Mouse (Mus musculus) 416B (cell line): ENCODE measurements around the gene Cfap97d1.

Source experiments
- DNase-seq: peaks from one replicate; pipeline ENCODE4 v3.0.0; 2011; ENCODE audit warnings: low read depth

The Cfap97d1 gene

DNA sequence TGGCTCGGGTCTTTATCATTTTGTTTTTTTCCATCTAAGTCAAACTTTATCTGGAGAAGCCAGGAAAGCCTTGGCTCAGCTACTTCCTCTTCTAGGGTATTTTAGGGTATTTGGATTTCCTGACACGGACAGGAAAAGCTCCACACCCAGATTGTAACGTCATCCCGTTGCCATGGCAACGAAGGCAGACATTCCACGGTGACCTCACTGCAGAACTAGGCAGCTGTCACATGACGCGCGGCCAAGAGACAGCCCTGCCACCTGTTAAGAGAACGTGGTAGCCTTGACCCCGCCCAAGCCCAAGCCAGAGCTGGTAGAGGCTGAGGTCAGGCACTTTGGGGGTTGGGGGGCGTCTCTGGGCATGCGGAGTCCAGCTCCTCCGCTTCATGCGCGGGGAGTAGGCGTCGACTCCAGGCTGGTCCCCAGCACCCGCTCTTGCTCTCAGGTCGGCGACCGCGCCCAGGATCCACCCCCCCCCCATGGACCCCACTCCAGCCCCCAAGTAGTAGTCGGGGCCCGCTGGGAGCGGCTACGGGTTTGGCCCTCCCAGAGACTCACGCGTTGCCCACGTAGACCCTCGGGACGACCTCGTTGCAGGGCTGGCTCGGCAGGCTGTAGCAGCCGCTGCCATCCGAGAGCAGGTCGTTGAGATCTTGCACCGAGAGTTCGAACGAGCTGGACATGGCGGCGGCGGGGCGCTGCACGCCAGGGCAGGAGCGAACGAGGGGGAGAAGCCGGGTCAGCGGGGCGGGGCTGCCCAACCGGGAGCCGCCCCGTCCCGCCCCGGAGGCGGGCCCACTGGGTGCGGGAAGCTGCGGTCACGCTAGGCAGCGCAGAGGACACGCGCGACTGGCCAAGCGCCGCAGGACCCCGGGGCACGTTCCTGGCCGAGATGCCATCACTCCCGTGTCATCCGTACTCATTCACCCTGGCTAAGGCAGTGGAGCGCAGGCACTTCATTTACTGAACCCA lies at the start of gene Cfap97d1:
Gene Cfap97d1 (plus strand): TSS at position 226 of the 972 bp plus-strand sequence.
- DNase-seq, result peak; percentile 97

DNA sequence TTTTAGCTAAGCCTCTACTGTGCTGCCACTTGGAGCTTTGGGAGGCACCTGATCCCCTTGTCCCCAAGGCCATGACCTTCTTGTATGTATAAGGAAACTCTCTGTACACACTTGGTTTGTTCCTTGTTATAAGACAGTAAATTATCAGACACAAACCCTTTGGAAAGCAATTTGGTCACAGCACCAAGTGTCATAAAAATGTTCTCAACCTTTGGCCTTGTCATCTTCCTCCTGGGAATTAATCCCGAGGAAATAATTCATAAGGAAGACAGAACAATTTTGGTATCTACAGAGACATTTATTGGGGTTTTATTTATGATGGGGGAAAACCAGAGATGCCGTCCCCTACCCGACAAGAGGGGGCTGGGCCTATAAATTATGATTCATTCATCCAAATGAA lies 48.3 kb upstream of the Cfap97d1 start:
- no peak for DNase-seq

DNA sequence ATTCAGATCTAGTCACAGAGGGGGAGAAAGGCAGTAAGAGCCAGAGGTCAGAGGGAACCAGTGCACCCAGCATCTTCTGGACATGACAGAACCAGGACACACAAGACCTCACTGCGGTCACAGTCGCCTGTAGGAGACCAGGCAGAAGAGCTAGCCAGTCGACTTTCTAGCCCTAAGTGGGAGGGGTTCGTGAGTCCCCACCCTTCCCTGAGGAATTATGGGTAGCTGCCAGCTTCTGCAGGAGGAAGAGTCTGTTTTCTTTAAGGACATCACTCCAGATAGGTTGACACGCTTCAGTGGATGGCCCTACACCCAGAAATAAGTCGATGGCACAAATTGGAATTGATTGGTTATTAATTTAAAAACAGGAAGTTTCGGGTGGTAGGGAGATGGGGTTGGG lies 47.7 kb upstream of the Cfap97d1 start:
- no peak for DNase-seq

DNA sequence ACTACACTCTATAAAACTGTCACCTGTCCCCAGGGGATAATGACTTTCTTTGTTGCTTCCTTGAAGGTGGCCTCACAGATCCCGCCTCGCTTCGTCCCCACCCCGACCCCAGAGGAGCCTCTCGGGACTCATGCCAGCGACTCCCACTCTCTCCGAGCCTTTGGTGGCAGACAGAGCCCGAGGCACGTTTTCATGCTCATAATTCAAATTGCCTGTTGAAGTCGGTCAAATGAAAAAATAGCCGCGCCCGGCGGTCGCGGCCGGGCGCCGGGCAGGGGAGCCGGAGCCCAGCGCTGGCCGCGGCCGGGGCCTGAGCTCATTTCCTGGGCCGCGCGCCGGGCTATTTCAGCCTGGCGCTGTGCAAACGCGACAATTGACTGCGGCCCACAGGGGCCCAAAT lies 47.0 kb upstream of the Cfap97d1 start:
- DNase-seq, result no peak

DNA sequence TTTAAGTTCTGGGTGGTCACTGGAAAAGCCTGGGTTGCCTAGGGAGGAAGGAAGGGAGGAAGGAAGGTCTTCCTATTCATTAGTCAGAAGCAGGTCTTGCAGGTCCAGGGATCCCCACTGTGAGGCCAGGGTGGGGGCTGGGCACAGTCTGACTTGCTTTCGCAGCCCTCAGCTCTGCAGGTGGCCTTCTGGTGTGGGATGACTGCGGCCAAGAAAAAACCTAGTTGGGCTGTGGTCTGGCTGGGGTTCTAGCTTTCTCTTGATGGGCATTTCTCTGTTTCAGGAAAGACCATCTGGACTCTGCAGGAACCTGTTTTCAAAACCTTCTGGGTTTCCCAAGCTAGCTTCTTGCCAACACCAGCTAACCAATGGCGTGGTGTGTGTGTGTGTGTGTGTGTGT lies 41.0 kb upstream of the Cfap97d1 start:
- no peak for DNase-seq

DNA sequence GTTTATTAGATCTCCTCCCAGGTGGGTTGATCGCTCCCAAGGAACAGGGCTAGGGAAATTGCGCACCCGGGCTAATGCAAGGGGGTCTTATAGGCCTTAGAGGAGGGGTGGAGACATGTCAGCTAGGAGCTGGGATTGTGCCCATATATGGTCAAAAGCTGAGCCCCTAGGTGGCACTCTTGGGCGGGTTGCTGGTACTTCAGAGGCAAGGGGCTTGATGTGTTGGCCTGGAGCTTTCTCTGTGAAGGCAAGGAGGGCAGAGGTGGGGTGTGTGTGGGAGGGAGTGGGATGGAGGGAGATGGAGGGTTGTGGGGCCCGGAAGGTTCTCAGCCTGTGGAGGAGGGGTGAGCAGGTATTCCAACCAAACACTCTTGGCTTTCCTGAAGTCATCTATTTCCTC lies 37.6 kb upstream of the Cfap97d1 start:
- no peak for DNase-seq

DNA sequence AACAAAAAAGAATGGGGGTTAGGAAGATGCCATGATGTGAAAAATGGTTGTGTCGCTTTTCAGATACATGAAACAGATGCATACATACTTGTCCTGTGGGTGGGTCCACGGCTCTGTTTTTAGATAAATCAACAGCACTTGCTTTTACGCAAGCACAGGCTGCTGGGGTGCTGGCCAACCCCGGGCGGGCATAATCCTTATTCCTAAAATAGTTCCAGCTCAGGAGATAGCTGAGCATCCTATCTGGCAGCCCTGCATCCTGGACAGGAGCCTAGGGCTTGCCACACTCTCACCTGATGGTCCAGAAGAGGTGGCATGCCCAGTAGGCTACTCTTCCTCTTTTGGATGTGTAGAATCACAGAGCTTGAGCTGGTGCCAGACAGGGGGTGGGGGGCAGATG lies 34.1 kb upstream of the Cfap97d1 start:
- DNase-seq, result no peak

DNA sequence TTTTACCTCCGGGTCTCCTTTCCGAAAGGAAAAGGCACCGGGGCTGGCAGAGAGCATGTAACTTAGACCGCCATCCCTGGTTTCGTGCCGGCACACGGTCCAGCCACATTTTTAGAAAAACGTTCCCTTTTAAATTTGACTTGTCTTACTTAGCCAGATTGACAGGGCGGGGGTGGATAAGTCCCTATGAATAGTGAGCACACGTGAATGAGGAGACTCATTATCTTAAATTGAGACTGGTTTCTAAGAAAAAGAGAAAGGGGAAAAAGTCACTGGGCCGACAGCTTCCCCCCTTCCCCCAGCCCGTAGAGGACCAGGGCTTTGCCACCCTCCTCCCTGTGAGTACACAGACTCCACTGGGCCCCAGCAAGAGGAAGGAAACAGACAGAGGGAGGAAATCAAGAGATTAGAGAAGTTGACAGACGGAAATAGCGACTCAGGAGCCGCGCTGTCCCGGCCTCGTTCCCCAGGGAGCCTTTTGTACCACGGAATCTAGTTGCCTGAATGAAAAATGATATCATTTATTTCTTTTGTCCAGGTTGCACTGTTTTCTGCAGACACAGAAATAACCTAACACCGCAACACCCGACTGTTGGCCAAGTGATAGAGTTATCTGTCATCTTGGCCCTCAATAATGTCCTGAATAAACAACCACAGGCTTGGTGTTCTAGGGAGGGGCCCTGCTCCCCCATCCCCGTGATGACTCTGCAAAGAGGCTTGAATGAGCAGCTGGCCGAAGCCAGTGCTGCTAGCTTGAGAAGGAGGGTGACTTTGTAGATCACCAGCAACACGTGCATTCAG lies 31.3 kb upstream of the Cfap97d1 start:
- peak; percentile 91 for DNase-seq

DNA sequence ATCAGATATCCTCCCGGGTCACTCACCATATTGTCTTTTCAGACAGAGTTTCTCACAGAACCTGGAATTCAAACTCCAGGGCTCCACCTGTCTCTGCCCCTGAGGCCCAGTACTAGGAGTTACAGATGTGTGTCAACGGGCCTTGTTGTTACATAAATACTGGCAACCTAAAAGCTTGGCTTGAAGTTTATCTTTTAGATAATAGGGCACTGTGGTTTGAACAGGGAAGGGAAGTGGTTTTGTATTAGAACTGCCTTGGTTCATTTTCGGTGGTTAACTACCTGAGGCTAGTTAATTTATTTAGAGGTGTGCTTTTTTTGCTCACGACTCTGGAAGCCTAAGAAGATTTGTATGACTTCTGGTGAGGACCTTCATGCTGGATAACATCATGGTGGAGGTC lies 30.6 kb upstream of the Cfap97d1 start:
- peak; percentile 66 for DNase-seq

DNA sequence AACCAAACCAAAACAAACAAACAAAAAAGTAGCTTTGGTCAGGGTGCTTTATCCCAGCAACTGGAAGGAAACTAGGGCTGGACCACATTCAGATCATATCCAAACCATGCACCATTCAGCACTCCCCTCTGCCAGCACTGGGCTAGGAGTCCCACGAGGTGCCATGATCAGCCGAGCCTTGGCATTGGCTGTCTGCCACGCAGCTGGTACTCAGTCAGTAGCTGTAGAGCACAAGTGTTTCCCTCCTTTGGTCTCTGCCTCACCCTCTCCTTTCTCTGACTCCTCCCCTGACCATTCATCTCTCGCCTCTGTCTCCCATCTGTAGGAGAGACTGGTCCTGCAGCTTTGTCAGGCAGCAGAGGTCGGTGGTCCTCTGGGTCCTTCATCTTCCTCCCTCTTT lies 26.6 kb upstream of the Cfap97d1 start:
- DNase-seq, result no peak

DNA sequence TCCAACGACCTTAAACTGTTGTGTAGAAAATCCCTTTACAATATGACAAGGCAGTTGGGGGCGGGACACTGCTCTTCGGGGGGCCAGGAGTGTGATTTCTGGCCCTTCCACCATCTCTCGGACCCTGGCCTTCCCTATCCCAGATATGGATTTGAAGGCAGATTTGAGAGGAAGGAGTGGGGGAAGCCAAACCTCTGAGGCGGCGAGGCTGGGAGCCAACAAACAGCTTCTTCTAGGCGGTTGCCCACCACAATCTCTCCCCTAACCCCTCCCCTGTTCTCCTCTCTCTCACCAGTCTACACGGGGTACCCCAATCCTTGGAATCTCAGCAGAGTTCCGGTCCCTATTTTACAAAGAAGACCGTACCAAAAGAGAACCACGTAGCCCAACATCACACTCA lies 21.0 kb upstream of the Cfap97d1 start:
- DNase-seq, result no peak

DNA sequence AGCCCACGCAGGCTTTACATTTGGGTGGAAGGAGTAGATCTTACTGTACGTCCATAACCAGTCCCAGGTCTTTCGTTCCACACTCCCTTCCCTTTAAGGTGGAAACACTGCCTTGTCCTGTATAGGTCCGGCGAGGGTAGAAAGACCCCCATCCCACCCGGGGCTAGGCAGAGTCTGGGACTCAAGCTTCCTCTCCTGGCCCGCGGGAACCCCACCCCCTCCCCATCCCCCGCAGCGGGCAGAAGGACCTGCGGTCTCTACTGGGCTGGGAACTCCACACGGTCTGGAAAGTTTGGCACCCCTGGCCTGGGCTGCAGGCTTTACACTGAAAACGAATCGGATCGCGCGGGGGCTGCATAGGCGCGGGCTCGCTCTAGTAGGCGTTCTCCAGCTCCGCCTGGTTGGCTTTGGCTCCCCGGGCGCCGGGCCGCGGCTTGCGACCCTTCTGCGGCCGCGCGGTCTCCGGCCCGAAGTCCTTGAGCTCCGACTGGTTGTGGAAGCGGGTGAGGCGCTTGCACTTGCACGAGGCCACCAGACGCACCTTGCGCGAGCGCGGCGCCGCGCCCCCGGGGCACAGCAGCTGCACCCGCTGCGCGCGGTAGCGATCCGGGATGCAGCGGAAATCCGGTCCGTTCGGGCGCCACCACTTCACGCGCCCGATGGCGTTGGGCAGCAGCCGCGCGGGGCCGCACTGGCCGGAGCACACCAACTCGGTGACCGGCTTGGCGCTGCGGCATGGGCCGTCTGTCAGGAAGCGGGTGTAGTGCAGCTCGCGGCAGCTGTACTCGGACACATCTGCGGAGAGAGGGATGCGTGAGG lies 20.4 kb upstream of the Cfap97d1 start:
- DNase-seq, result no peak

DNA sequence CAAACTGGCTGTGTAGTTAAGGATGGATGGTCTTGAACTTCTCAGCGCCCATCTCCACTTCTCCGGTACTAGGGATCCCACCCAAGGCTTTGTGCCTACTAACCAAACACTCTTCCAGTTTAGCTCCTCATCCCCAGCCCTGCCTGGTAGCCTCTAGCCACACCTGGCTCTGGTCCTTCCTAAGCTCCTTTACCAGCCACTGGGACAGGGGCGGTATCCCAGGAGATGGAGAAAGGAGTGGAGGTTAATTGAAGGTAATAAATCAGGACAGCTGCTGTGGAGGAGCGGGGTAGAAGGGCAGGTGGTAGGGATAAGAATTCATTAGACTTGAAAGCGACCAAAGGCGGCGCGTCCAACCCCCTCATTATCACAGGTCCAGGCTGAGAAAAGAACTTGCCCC lies 19.4 kb upstream of the Cfap97d1 start:
- no peak for DNase-seq

DNA sequence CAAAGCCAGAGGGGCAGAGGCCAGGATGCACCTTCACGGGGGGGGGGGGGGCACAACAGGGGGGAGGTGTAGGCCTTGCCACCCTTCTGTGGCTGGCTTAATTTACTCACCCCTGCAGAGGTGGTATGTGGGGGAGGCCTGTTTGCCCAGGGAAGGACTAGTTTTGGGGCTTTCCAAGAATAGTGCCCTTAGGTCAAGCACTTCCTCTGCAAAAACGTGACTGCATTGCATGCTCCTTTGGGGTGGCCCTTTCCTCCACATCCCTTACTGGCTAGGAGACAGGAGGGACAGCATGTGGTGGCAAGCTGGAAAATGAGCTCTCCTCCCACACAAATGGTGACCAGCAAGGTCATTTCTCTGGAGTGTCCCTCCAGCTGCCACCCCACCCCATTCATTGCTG lies 18.5 kb upstream of the Cfap97d1 start:
- DNase-seq, result no peak

DNA sequence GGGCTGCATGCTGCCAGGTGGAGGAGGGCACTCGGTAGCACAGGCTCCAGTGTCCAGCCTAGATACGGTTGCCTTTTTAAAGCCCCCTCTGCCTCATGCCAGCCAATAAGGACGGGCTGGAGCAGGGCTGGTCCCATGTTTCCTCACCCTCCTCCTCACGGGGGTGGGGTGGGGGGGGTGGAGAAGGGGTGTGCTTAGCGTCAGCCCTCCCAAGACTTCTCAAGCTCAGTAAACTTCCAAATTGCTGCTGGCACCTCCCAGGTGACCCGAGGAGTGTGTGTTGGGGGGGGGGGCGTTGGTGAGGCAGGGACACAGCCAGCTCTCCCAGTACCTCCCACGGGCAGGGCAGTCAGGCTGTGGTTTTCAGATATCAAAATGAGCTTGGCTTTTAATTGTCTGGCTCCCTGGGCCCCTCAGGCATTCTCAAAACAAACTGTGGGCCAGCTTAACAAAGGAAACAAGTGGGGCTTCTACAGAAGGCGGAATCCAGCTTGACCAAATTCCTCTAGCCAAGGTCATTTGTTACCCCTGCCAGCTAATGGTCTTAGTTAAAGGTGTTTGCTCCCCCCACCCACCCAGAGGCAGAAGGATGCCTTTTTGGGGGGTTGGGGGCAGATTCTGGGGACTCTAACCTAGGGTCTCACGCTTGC lies 17.0 kb upstream of the Cfap97d1 start, which contains the start of gene Sost:
Gene Sost (minus strand): TSS at position 51 of the 650 bp plus-strand sequence.
- no peak for DNase-seq

DNA sequence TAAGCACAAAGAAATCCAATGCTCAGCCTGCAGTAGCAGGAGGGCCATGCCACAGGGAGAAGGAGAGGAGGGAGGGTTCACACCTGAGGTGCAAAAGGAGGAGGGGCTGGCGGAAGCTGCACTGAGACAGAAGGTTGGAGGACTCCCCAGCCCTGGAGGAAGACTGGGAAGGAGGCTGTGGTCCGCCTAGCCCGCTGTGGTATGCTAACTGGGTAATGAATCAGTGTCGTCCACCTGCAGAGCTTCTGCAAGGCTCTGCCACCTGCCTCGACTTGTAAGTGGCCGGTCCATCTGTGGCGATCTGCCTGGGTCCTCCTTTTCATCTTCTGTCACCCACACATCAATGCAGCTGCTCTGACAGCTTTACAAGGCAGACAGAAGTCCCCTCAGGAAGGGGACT lies 15.8 kb upstream of the Cfap97d1 start:
- DNase-seq, result no peak

DNA sequence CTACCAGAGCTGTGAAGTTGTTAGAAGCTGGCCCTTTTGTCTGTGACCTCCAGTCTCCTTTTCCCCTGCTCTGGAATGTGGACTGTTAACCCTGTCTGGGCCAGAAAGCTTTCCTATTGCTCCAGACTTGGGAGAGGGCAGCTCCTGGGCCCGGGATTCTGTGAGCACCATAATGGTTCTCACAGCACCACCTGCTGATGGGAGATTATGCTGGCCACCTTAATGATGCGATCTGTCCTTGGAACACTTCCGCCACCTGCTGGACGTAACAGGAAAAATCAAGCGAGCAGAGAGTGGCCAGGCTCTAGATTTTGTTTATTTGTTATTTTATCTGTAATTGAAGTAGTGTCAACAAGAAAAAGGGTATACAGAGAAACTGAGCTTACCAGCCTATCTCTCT lies 15.3 kb upstream of the Cfap97d1 start:
- peak; percentile 87 for DNase-seq

DNA sequence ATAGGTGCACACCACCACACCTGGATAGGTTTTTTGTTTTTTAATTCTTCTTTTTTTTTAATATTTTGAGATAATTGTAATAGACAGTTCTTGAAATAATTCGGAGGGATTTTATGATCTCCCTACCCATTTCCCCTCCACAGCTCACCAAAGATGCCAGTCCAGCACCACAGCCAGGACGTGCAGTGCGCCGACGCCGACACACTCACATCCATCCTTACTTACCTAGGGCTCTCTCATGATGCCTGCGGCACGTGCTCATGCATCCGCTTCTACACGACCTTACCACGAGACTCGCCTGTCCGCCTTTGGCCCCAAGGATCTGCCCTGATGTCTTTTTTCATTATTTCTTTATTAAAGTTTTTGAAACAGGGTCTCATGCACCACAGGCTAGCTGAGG lies 14.2 kb upstream of the Cfap97d1 start:
- no peak for DNase-seq

DNA sequence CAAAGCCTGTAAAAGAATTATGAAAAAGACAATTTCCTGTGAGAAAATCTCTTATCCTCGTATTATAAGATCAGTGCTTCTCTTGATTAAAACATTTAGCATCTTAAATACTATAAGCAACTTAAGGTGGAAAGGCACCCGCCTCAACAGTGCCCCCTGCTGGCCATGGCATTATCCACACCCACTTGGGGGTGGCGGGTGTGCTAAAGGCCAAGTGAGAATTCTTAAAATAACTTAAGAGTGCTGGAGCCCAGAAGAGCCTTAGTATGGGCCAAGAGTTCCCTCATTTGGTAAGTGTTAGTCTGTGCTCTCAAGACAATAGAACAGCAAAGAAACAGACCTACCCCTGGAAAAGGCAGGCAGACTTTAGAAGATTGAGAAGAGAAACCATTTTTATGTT lies 12.7 kb upstream of the Cfap97d1 start:
- DNase-seq, result peak; percentile 62

DNA sequence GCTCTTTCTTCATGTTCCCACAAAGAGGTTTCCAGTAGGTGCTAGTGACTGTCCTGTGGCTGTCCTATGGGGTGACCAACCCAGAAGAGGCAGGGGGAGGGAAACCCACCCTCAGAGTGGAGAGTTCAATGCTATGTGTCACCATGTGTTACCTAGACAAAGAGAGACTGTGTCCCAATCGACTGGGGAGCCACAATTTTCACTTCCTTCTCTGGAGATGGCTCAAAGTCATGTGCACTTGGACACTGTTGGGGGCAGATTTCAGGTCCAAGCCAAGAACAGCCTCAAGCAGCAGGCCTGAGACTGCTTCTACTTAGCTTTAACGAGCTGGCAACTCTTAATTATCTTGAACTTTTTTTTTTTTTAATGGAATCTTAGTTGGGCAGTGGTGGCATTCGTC lies 12.0 kb upstream of the Cfap97d1 start:
- no peak for DNase-seq

DNA sequence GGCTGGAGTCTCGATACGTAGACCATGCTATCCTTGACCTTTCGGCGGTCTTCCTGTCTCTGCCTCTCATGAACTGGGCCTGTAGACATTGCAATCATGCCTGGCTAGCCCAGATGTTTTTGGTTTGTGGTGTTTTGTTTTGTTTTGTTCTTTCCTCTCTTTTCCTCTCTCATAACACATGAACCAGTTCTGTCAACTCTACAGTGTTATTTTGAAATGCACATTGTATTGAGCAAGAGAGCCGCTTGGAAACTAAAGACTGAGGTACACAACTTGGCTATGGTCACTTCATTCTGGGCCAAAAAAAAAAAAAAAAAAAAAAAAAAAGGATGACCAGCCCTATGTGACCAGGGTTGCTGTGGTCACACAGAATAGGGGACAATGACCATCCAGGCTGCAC lies 11.4 kb upstream of the Cfap97d1 start:
- no peak for DNase-seq

DNA sequence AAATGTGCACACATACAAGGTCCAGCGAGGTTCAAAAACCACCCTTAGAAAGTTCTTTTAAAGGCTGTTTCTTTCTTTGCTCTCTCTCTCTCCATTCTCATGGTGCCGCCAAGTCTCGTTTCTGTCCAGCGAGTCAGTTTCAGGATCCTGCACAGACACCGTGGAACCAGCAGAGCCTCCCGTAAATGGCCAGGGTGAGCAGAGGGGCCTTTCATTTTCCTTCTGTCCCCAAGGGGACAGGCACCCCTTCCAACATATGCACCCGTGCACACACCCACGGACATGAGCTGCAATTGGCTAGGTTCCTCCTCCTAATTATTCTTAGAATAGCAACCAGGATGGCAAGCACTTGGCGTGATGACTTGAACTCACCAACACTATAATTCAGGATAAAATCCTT lies 10.6 kb upstream of the Cfap97d1 start:
- DNase-seq, result no peak
